Mouse (Mus musculus): Measurements from ENCODE around the gene Ube2k. TPM values are rescaled to one million over a fixed set of nuclear protein-coding genes. Genes with fewer than 3 reads are reported as not detected.

The Ube2k gene
- total and polyA plus RNA-seq, 3 experiments = 51.4 to 293 (median 56.7) TPM

DNA sequence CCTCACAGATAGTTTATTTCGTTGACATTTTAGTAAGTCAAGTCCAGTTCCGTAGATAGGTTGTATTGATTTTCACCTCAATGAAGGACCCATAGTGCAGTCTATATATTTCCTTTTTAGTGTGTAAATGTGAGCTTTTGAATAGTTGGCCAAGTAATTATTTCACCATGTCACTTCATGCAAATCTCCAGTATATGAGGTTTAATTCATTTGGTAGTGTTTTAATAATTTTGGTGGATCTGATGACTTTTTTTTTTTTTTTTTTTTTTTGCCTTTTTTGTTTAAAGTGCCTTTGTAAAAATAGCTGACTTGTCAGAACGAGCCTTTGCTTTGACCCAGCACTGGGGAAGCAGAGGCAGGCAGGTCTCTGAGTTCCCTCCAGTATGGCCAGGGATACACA lies 2.8 kb downstream of the Ube2k start:
- Histone ChIP-seq H3K4me3 (replicated peaks in 1 of 3; ENCODE audit: low read depth in 2 of 3, low read length in 2 of 3, poor library complexity in 1 of 3) (no peak overlapping the region), H3K4me1 (ENCODE audit: control insufficient read depth in 1 of 2, insufficient read depth in 2 of 2) (peaks cover 2 to 22% of the 10 kb centered on the region in 2 experiments; a peak in 3 of 4 replicates), H3K27me3 (replicated peaks) (no peaks in the 10 kb centered on the region), H3K9ac (ENCODE audit: insufficient read depth, low read depth) (no peak overlapping the region), H3K79me2 (replicated peaks; ENCODE audit: control insufficient read depth, extremely low read depth, insufficient read depth, poor library complexity, severe bottlenecking) (peaks cover 62% of the 10 kb centered on the region), H3K27ac (ENCODE audit: insufficient read depth, low read depth) (no peak overlapping the region), H3K9me3 (replicated peaks; ENCODE audit: low read length) (no peaks in the 10 kb centered on the region), H3K4me2 (ENCODE audit: insufficient read depth, low read depth, poor library complexity, severe bottlenecking) (no peak overlapping the region), H3K36me3 (replicated peaks in 1 of 2; ENCODE audit: control insufficient read depth in 1 of 2, insufficient read depth in 1 of 2, low read length in 1 of 2) (peaks cover 3 to 19% of the 10 kb centered on the region in 2 experiments)
- in situ Hi-C loops (cut with MboI; ENCODE audit: low pct_ligation_motif_present, low pct_unique_long_range_greater_than_20kb, low sequenced_read_pairs) (no loop called here), dilution Hi-C loops (cut with MboI; ENCODE audit: extremely low pct_ligation_motif_present, extremely low pct_unique_long_range_greater_than_20kb, low sequenced_read_pairs) (no loop called here)
- no peak for DNase-seq (ENCODE audit: extremely low read depth)
- TF ChIP-seq POLR2A (IDR thresholded peaks at IDR 0.05; ENCODE audit: low read depth, low read length) = no peak
- peak; percentile 57 for TF ChIP-seq ZNF384 (IDR thresholded peaks at IDR 0.05; ENCODE audit: low read depth, low read length)
- peak; percentile 51; the same call in 1 of the 2 replicates for TF ChIP-seq MAFK (IDR thresholded peaks at IDR 0.05; ENCODE audit: insufficient replicate concordance, low read length)

DNA sequence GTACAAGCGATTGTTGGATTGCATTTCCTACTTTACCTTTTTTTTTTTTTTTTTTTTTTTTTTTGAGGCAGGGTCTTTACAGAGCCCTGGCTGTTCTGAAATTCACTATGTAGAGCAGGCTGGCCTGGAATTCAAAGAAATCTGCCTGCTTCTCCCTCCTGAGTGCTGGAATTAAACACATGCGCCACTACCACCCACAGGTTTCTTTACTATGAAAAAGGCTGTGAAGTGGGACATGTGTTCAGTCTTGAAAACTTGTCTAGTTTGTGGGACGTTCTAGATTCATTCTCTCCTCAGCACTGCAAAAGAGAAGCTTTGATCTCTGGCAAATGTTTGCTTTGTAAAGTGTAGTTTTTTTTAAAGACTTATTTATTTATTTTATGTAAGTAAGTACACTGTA lies 4.9 kb downstream of the Ube2k start:
- in situ Hi-C loops (cut with MboI; ENCODE audit: low pct_ligation_motif_present, low pct_unique_long_range_greater_than_20kb, low sequenced_read_pairs) (no loop called here), dilution Hi-C loops (cut with MboI; ENCODE audit: extremely low pct_ligation_motif_present, extremely low pct_unique_long_range_greater_than_20kb, low sequenced_read_pairs) (no loop called here)
- Histone ChIP-seq H3K9ac (ENCODE audit: insufficient read depth, low read depth) (no peak overlapping the region), H3K4me3 (replicated peaks in 1 of 3; ENCODE audit: low read depth in 2 of 3, low read length in 2 of 3, poor library complexity in 1 of 3) (no peak overlapping the region), H3K27me3 (replicated peaks) (no peaks in the 10 kb centered on the region), H3K4me2 (ENCODE audit: insufficient read depth, low read depth, poor library complexity, severe bottlenecking) (no peak overlapping the region), H3K9me3 (replicated peaks; ENCODE audit: low read length) (no peaks in the 10 kb centered on the region), H3K79me2 (replicated peaks; ENCODE audit: control insufficient read depth, extremely low read depth, insufficient read depth, poor library complexity, severe bottlenecking) (peaks cover 75% of the 10 kb centered on the region), H3K36me3 (replicated peaks in 1 of 2; ENCODE audit: control insufficient read depth in 1 of 2, insufficient read depth in 1 of 2, low read length in 1 of 2) (peaks cover 3 to 29% of the 10 kb centered on the region in 2 experiments), H3K27ac (ENCODE audit: insufficient read depth, low read depth) (no peak overlapping the region), H3K4me1 (ENCODE audit: control insufficient read depth in 1 of 2, insufficient read depth in 2 of 2) (peaks cover 2 to 18% of the 10 kb centered on the region in 2 experiments; a peak in 3 of 4 replicates)
- DNase-seq (ENCODE audit: extremely low read depth) = no peak
- no peak for TF ChIP-seq NELFE (IDR thresholded peaks at IDR 0.05; ENCODE audit: low read depth, low read length)
- TF ChIP-seq POLR2A (IDR thresholded peaks at IDR 0.05; ENCODE audit: low read depth, low read length) = no peak
- TF ChIP-seq MXI1 (IDR thresholded peaks at IDR 0.05; ENCODE audit: low read depth, low read length) = no peak
- TF ChIP-seq RCOR1 (conservative IDR thresholded peaks at IDR 0.05; ENCODE audit: low read depth, low read length) = no peak
- TF ChIP-seq MYC (IDR thresholded peaks at IDR 0.05; ENCODE audit: low read depth, low read length) = no peak
- no peak for TF ChIP-seq ZNF384 (IDR thresholded peaks at IDR 0.05; ENCODE audit: low read depth, low read length)
- TF ChIP-seq BHLHE40 (IDR thresholded peaks at IDR 0.05; ENCODE audit: low read depth, low read length) = no peak
- no peak for TF ChIP-seq MAX (IDR thresholded peaks at IDR 0.05; ENCODE audit: low read length)
- no peak for TF ChIP-seq E2F4 (IDR thresholded peaks at IDR 0.05; ENCODE audit: insufficient replicate concordance, low read depth, low read length)
- no peak for TF ChIP-seq POLR2AphosphoS2 (IDR thresholded peaks at IDR 0.05; ENCODE audit: low read depth, low read length)
- no peak for TF ChIP-seq CHD2 (IDR thresholded peaks at IDR 0.05; ENCODE audit: low read length)
- no peak for TF ChIP-seq RAD21 (IDR thresholded peaks at IDR 0.05; ENCODE audit: low read depth, low read length)
- TF ChIP-seq CHD1 (IDR thresholded peaks at IDR 0.05; ENCODE audit: low read depth, low read length) = no peak
- no peak for TF ChIP-seq SIN3A (IDR thresholded peaks at IDR 0.05; ENCODE audit: low read length)
- TF ChIP-seq ZC3H11A (IDR thresholded peaks at IDR 0.05; ENCODE audit: low read depth, low read length) = no peak
- no peak for TF ChIP-seq KAT2A (IDR thresholded peaks at IDR 0.05; ENCODE audit: insufficient replicate concordance, low read length)
- TF ChIP-seq CTCF (conservative IDR thresholded peaks at IDR 0.05 in 1 of 2, IDR thresholded peaks at IDR 0.05 in 1 of 2; ENCODE audit: low read depth in 2 of 2, low read length in 2 of 2) = no peak
